Mouse (Mus musculus): Measurements from ENCODE around the gene Klk1b3. TPM values are rescaled to one million over a fixed set of nuclear protein-coding genes. Genes with fewer than 3 reads are reported as not detected.
A peak's percentile ranks its signal among the peaks of the same experiment; 100 is the strongest.
"Not testable (repeated sequence)": the region's sequence is repeated elsewhere in the genome, so short reads cannot be mapped to it uniquely, and the experiment has no call there.

Gene Klk1b3
- polyA plus RNA-seq, 1 experiment from 2014 or later, result not detected

DNA sequence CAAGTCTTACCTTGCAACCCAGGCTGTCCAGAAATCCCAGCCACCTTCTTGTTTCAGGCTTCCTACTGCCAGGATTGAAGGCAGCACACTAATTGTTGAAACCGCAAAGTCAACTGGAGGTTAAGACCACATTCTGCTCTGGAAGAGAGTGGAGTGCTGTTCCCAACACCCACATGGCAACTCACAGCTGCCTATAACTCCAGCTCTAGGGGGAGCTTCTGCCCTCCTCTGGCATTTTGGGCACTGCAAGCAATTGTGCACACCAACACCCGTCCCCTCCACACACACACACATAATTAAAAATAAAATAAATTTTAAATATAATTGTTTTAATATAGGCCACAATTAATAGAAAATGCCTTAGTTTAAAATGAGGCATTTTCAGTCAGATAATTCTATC lies 43.2 kb downstream of the Klk1b3 start:
- WGBS (ENCODE audit: insufficient replicate concordance), result 51% methylated on average over 2 of the region's 2 CpGs
- no peak overlapping the region for H3K4me3 ChIP-seq (ENCODE audit: low read depth, low read length)
- H3K9me3 ChIP-seq (ENCODE audit: low read length), result no peaks in the 10 kb centered on the region
- DNase-seq, result no peak
- no peak overlapping the region for H3K9ac ChIP-seq (replicated peaks)
- peaks cover 10% of the 10 kb centered on the region for H3K4me1 ChIP-seq (ENCODE audit: insufficient read depth)
- no peak for ATAC-seq
- H3K36me3 ChIP-seq (replicated peaks; ENCODE audit: insufficient read depth, low read length), result no peaks in the 10 kb centered on the region
- no peaks in the 10 kb centered on the region for H3K27me3 ChIP-seq (ENCODE audit: insufficient read depth, low read length)
- no peak for TF ChIP-seq EP300 (IDR thresholded peaks at IDR 0.05; ENCODE audit: low read depth)
- no peak for TF ChIP-seq CTCF (IDR thresholded peaks at IDR 0.05; ENCODE audit: low read depth)
- no peak overlapping the region for H3K27ac ChIP-seq (ENCODE audit: low read depth)
- H3K4me2 ChIP-seq (ENCODE audit: low read depth, low read length), result no peak overlapping the region

DNA sequence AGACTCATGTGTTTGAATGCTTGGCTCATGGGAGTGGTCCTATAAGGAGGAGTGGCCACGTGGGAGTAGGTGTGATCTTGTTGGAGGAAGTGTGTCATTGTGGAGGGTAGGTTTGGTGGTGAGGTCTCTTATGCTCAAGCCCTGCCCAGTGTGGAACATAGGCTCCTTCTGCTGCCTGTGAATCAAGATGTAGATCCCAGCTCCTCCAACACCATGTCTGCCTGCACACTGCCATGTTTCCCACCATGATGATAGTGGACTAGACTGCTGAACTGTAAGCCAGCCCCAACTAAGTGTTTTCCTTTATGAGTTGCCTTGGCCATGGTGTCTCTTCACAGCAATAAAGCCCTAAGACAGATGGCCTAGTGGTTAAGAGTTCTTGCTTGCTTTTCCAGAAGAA lies 46.1 kb downstream of the Klk1b3 start:
- H3K9me3 ChIP-seq (ENCODE audit: low read length), result no peaks in the 10 kb centered on the region
- H3K27ac ChIP-seq (ENCODE audit: low read depth), result no peak overlapping the region
- H3K4me2 ChIP-seq (ENCODE audit: low read depth, low read length), result no peak overlapping the region
- peaks cover 18% of the 10 kb centered on the region for H3K4me1 ChIP-seq (ENCODE audit: insufficient read depth)
- no peak overlapping the region for H3K4me3 ChIP-seq (ENCODE audit: low read depth, low read length)
- DNase-seq, result no peak
- no peak for ATAC-seq
- H3K9ac ChIP-seq (replicated peaks), result no peak overlapping the region
- peaks cover 2% of the 10 kb centered on the region for H3K36me3 ChIP-seq (replicated peaks; ENCODE audit: insufficient read depth, low read length)
- WGBS (ENCODE audit: insufficient replicate concordance), result 40% methylated on average over 1 of the region's 1 CpGs
- TF ChIP-seq EP300 (IDR thresholded peaks at IDR 0.05; ENCODE audit: low read depth), result no peak
- no peaks in the 10 kb centered on the region for H3K27me3 ChIP-seq (ENCODE audit: insufficient read depth, low read length)

GRCm38 (mm10) chr7:44246055-44246983 lies 48.3 kb downstream of the Klk1b3 start, which contains the start of the genes 1700028J19Rik and 2410002F23Rik:
TSS of gene 1700028J19Rik (minus strand) at chr7:44246695.
TSS of gene 2410002F23Rik (plus strand) at chr7:44246722.
- Histone ChIP-seq H3K9ac (replicated peaks) (peak within 1 kb of the TSS; percentile 84), H3K4me2 (ENCODE audit: low read depth, low read length) (peak within 1 kb of the TSS; percentile 88), H3K9me3 (ENCODE audit: low read length) (no peaks in the 10 kb centered on the region), H3K4me1 (ENCODE audit: insufficient read depth) (peaks cover 18% of the 10 kb centered on the region), H3K36me3 (replicated peaks; ENCODE audit: insufficient read depth, low read length) (peaks cover 17% of the 10 kb centered on the region), H3K4me3 (ENCODE audit: low read depth, low read length) (peak within 1 kb of the TSS; percentile 84), H3K27me3 (ENCODE audit: insufficient read depth, low read length) (no peaks in the 10 kb centered on the region), H3K27ac (ENCODE audit: low read depth) (peak within 1 kb of the TSS; percentile 81)
- peak; percentile 92 for DNase-seq
- TF ChIP-seq CTCF (IDR thresholded peaks at IDR 0.05; ENCODE audit: low read depth), result 0 out of 2 replicates have a peak, but pooled peaks have one; percentile 2
- peak; percentile 87 for TF ChIP-seq EP300 (IDR thresholded peaks at IDR 0.05; ENCODE audit: low read depth)
- peak; percentile 93 for ATAC-seq
- WGBS (ENCODE audit: insufficient replicate concordance), result under 1% methylated on average over 62 of the region's 62 CpGs

DNA sequence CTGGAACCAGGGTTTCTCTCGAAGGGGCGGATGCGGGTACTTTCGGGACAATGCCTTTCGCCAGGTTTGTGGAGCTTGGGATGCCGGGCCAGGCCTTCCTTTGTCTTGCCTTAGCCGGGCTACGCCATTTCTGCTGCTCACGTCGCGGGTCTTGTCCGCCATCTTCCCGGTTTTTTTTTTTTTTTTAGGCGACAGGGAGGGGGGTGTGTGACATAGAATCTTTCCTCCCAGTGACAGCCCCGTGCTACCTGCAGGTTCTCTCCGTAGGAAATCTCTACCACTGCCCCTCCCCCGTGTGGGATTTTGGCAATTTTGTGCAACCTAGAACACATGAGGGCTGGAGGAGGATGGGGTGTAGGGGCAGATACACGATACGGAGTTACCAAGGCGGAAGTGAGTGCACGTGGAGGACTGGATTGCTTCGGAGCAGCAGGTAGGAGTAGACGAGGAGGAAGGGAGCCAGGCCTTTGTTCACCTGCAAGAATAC lies 49.0 kb downstream of the Klk1b3 start:
- Histone ChIP-seq H3K4me2 (ENCODE audit: low read depth, low read length) (peak overlapping the region; percentile 88), H3K4me1 (ENCODE audit: insufficient read depth) (peaks cover 18% of the 10 kb centered on the region), H3K9me3 (ENCODE audit: low read length) (no peaks in the 10 kb centered on the region), H3K27me3 (ENCODE audit: insufficient read depth, low read length) (no peaks in the 10 kb centered on the region), H3K4me3 (ENCODE audit: low read depth, low read length) (peak overlapping the region; percentile 84), H3K27ac (ENCODE audit: low read depth) (peak overlapping the region; percentile 81), H3K9ac (replicated peaks) (peak overlapping the region; percentile 84), H3K36me3 (replicated peaks; ENCODE audit: insufficient read depth, low read length) (peaks cover 17% of the 10 kb centered on the region)
- TF ChIP-seq CTCF (IDR thresholded peaks at IDR 0.05; ENCODE audit: low read depth) (no peak), EP300 (IDR thresholded peaks at IDR 0.05; ENCODE audit: low read depth) (no peak)
- DNase-seq, result no peak
- ATAC-seq, result peak; percentile 48
- WGBS (ENCODE audit: insufficient replicate concordance), result under 1% methylated on average over 23 of the region's 23 CpGs

DNA sequence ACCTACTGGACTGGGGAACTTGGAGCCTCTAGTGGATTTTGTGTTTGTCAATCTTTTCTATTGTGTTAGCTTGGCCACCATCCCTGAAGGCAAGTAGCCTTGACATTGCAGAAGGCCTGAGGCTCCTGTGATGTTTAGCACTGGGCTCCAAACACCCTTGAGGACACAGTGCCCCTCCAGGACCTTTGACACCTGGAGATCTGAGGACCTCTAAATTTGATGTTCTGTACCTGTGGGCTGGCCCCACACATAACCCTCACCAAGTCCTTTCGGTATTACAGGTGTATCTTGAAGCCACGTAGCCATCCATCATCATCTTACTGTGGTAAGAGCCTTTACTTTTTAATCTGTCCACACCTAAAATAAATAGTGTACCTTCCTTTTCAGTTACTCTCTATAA lies 50.0 kb downstream of the Klk1b3 start:
- DNase-seq (no peak), ATAC-seq (no peak)
- 90% methylated on average over 2 of the region's 2 CpGs for WGBS (ENCODE audit: insufficient replicate concordance)
- H3K36me3 ChIP-seq (replicated peaks; ENCODE audit: insufficient read depth, low read length), result peaks cover 26% of the 10 kb centered on the region
- H3K9me3 ChIP-seq (ENCODE audit: low read length), result no peaks in the 10 kb centered on the region
- TF ChIP-seq EP300 (IDR thresholded peaks at IDR 0.05; ENCODE audit: low read depth) (no peak), CTCF (IDR thresholded peaks at IDR 0.05; ENCODE audit: low read depth) (no peak)
- H3K9ac ChIP-seq (replicated peaks), result no peak overlapping the region
- H3K4me2 ChIP-seq (ENCODE audit: low read depth, low read length), result peak overlapping the region; percentile 88
- H3K4me1 ChIP-seq (ENCODE audit: insufficient read depth), result peaks cover 18% of the 10 kb centered on the region
- no peaks in the 10 kb centered on the region for H3K27me3 ChIP-seq (ENCODE audit: insufficient read depth, low read length)
- H3K27ac ChIP-seq (ENCODE audit: low read depth), result no peak overlapping the region
- peak overlapping the region; percentile 84; the same call in 1 of the 2 replicates for H3K4me3 ChIP-seq (ENCODE audit: low read depth, low read length)

DNA sequence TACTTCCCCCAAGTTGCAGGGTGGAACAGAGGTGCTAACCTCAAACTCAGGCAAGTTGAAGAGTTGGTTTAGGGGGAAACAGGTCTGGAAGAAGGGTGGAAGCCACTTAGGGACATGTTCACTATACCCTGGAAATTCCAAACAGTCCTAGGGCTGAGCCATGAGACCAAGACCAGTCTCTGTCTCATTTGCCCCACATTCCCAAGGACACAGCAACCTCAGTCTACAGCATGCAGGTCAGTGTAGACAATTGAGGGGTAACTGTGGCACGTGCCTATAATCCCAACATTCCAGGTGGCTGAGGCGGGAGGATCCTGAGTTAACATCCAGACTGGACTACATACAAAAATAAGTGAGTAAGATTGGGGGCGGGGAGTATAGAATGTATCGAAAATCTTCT lies 51.3 kb downstream of the Klk1b3 start:
- 81% methylated on average over 4 of the region's 4 CpGs for WGBS (ENCODE audit: insufficient replicate concordance)
- Histone ChIP-seq H3K27ac (ENCODE audit: low read depth) (no peak overlapping the region), H3K36me3 (replicated peaks; ENCODE audit: insufficient read depth, low read length) (peaks cover 31% of the 10 kb centered on the region)

DNA sequence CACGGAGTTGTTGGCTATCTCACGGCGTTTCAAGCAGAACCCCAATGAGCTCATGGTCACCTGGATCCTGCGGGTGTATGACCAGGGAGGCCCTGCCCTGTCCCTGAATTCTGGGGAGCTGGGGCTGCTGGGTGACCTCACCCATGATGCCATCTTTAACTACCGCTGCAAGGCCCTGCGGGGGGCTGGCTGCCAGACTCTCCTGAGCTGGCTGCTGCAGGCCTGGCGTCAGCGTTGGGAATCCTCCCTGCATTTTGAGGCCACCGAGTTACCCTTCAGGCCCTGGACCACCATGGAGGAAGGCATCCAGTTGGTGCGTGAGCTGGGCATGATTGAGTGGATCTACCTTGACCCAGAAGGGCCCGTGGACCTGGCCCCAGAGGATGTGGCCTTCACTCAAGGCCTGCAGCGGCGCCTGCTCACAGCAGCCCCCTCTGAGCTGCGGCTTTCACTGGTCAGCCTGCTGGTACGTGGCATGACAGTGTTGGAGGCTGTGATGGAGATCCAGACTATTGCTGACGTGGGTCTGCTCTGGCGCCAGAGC lies 52.8 kb downstream of the Klk1b3 start:
- not testable (repeated sequence) for H3K27me3 ChIP-seq (ENCODE audit: insufficient read depth, low read length); H3K4me3 ChIP-seq (ENCODE audit: low read depth, low read length); H3K9me3 ChIP-seq (ENCODE audit: low read length); H3K4me1 ChIP-seq (ENCODE audit: insufficient read depth); DNase-seq; H3K4me2 ChIP-seq (ENCODE audit: low read depth, low read length); H3K9ac ChIP-seq (replicated peaks); H3K27ac ChIP-seq (ENCODE audit: low read depth); ATAC-seq
- 91% methylated on average over 17 of the region's 17 CpGs for WGBS (ENCODE audit: insufficient replicate concordance)
- H3K36me3 ChIP-seq (replicated peaks; ENCODE audit: insufficient read depth, low read length), result peaks cover 31% of the 10 kb centered on the region

More for the DNA sequence above, 51.3 kb downstream of the Klk1b3 start:
- ATAC-seq (no peak), DNase-seq (no peak)
- Histone ChIP-seq H3K9me3 (ENCODE audit: low read length) (no peaks in the 10 kb centered on the region), H3K27me3 (ENCODE audit: insufficient read depth, low read length) (no peaks in the 10 kb centered on the region), H3K9ac (replicated peaks) (no peak overlapping the region), H3K4me1 (ENCODE audit: insufficient read depth) (peaks cover 18% of the 10 kb centered on the region), H3K4me3 (ENCODE audit: low read depth, low read length) (no peak overlapping the region), H3K4me2 (ENCODE audit: low read depth, low read length) (no peak overlapping the region)
- no peak for TF ChIP-seq EP300 (IDR thresholded peaks at IDR 0.05; ENCODE audit: low read depth)

Data from liver, postnatal 0 days (tissue).